Mouse (Mus musculus) liver, embryonic 14.5 days (tissue): ENCODE measurements at regions not wholly inside any gene's neighbourhood (a gene's known extent, or its start where the extent isn't known, plus 50 kb on each side); places are given as distances from the start of the nearest gene placed in this dataset.

ENCODE experiments used
- ATAC-seq: fragments of 200-750 bp; cut with Nextera tagmentation; 2 replicates; pipeline ENCODE4 v1.8.0; 2017; ENCODE audit warnings: moderate number of reproducible peaks, mild to moderate bottlenecking, moderate library complexity; ENCODE audit not compliant: insufficient read depth
- DNase-seq, 3 experiments: peaks; one replicate each; pipeline ENCODE4 v3.0.0-alpha.2; 2012 to 2013; ENCODE audit warnings: low read depth in 3 of 3, low spot score in 3 of 3
- H3K27ac ChIP-seq: fragments of 300-500 bp; sonication (generic); 2 replicates; pipeline ENCODE4 v1.5.1; 2014; ENCODE audit warnings: moderate library complexity, mild to moderate bottlenecking, control low read depth, inconsistent platforms
- H3K27me3 ChIP-seq: fragments of 300-500 bp; sonication (generic); 2 replicates; pipeline ENCODE4 v1.6.1; 2014; ENCODE audit warnings: mild to moderate bottlenecking, low read length, moderate library complexity; ENCODE audit not compliant: control insufficient read depth, insufficient read depth
- H3K36me3 ChIP-seq: fragments of 300-500 bp; sonication (generic); replicated peaks from 2 replicates; pipeline ENCODE4 v1.6.1; 2014; ENCODE audit warnings: low read depth; ENCODE audit not compliant: control insufficient read depth, insufficient read depth
- H3K4me1 ChIP-seq, 2 experiments: fragments of 200-500 bp in 1 of 2; fragments of 300-500 bp in 1 of 2; sonication (generic) in 1 of 2; replicated peaks; 2 replicates each; pipeline ENCODE4 v1.6.1; 2012 to 2014; ENCODE audit warnings: antibody characterized with exemption in 1 of 2, inconsistent platforms in 1 of 2, low read length in 1 of 2; ENCODE audit not compliant: control insufficient read depth in 2 of 2, insufficient read depth in 2 of 2
- H3K4me2 ChIP-seq: fragments of 300-500 bp; sonication (generic); 2 replicates; pipeline ENCODE4 v1.6.1; 2014; ENCODE audit warnings: low read depth, mild to moderate bottlenecking, control low read depth, moderate library complexity
- H3K4me3 ChIP-seq, 2 experiments: fragments of 200-500 bp in 1 of 2; fragments of 300-500 bp in 1 of 2; sonication (generic) in 1 of 2; 2 replicates each; pipeline ENCODE4 v1.5.1; 2012 to 2014; ENCODE audit warnings: low read depth in 2 of 2, low read length in 2 of 2, mild to moderate bottlenecking in 2 of 2, control low read depth in 1 of 2, inconsistent platforms in 1 of 2, moderate library complexity in 1 of 2; ENCODE audit not compliant: insufficient read depth in 1 of 2
- H3K9ac ChIP-seq: fragments of 300-500 bp; sonication (generic); replicated peaks from 2 replicates; pipeline ENCODE4 v1.6.1; 2014; ENCODE audit warnings: mild to moderate bottlenecking, control low read depth, moderate library complexity
- H3K9me3 ChIP-seq: fragments of 300-500 bp; sonication (generic); 2 replicates; pipeline ENCODE4 v1.6.1; 2016; ENCODE audit warnings: low read length, mixed read lengths; ENCODE audit not compliant: control insufficient read depth
- CTCF ChIP-seq: IDR thresholded peaks from 2 replicates; pipeline ENCODE4 v1.5.1; 2016; ENCODE audit warnings: antibody characterized with exemption, low read depth, control low read depth
- EP300 ChIP-seq: IDR thresholded peaks from 2 replicates; pipeline ENCODE4 v1.6.1; 2016; ENCODE audit warnings: antibody characterized with exemption, low read depth
- WGBS: fragments of 180-500 bp; shearing (Covaris S2); extraction: QIAGEN DNeasy Blood & Tissue Kit; methylation state at CpG from one replicate; pipeline ENCODE4 v1.1.7; 2014; ENCODE audit not compliant: insufficient replicate concordance; 5-methylcytosine and 5-hydroxymethylcytosine counted together

- ATAC-seq (no peak), DNase-seq (no peak)
- no peak overlapping the region for H3K9ac ChIP-seq
- no peaks in the 10 kb centered on the region for H3K9me3 ChIP-seq
- no peak overlapping the region for H3K4me2 ChIP-seq
- H3K4me3 ChIP-seq = no peak overlapping the region
- H3K36me3 ChIP-seq = no peaks in the 10 kb centered on the region
- 35% methylated on average over 3 of the region's 3 CpGs for WGBS
- no peak overlapping the region for H3K27ac ChIP-seq
- H3K4me1 ChIP-seq = no peaks in the 10 kb centered on the region
- TF ChIP-seq CTCF = no peak
- no peak for TF ChIP-seq EP300
- no peaks in the 10 kb centered on the region for H3K27me3 ChIP-seq
These were observed 349.7 kb downstream of the Bckdhb start for GRCm38 (mm10) chr9:84274608-84275007.

GRCm38 (mm10) chr9:84278295-84278694 is 353.4 kb downstream of the Bckdhb start:
- H3K27ac ChIP-seq = no peak overlapping the region
- ATAC-seq (no peak), DNase-seq (no peak)
- no peaks in the 10 kb centered on the region for H3K36me3 ChIP-seq
- no peaks in the 10 kb centered on the region for H3K4me1 ChIP-seq
- H3K4me2 ChIP-seq = no peak overlapping the region
- no peaks in the 10 kb centered on the region for H3K27me3 ChIP-seq
- no peak for TF ChIP-seq EP300
- no peak for TF ChIP-seq CTCF
- no peaks in the 10 kb centered on the region for H3K9me3 ChIP-seq
- no peak overlapping the region for H3K9ac ChIP-seq
- WGBS = 70% methylated on average over 4 of the region's 4 CpGs
- no peak overlapping the region for H3K4me3 ChIP-seq

- H3K4me2 ChIP-seq = no peak overlapping the region
- H3K4me3 ChIP-seq = no peak overlapping the region
- WGBS = 32% methylated on average over 1 of the region's 1 CpGs
- no peaks in the 10 kb centered on the region for H3K9me3 ChIP-seq
- no peak overlapping the region for H3K9ac ChIP-seq
- no peaks in the 10 kb centered on the region for H3K36me3 ChIP-seq
- no peak overlapping the region for H3K27ac ChIP-seq
- H3K4me1 ChIP-seq = no peaks in the 10 kb centered on the region
- ATAC-seq = no peak
- TF ChIP-seq CTCF = no peak
- no peak for TF ChIP-seq EP300
- DNase-seq = no peak
- no peaks in the 10 kb centered on the region for H3K27me3 ChIP-seq
These were observed 353.8 kb downstream of the Bckdhb start for GRCm38 (mm10) chr9:84278731-84279130.

GRCm38 (mm10) chr9:84280898-84281297 is 356.0 kb downstream of the Bckdhb start:
- Histone ChIP-seq H3K4me2 (no peak overlapping the region), H3K36me3 (no peaks in the 10 kb centered on the region), H3K4me3 (no peak overlapping the region), H3K27me3 (no peaks in the 10 kb centered on the region), H3K9me3 (no peaks in the 10 kb centered on the region), H3K27ac (no peak overlapping the region), H3K9ac (no peak overlapping the region), H3K4me1 (no peaks in the 10 kb centered on the region)
- DNase-seq (no peak), ATAC-seq (no peak)
- WGBS = 76% methylated on average over 4 of the region's 4 CpGs
- no peak for TF ChIP-seq CTCF
- no peak for TF ChIP-seq EP300

GRCm38 (mm10) chr9:84281610-84282009 is 356.7 kb downstream of the Bckdhb start:
- Histone ChIP-seq H3K36me3 (no peaks in the 10 kb centered on the region), H3K4me3 (no peak overlapping the region), H3K4me1 (no peaks in the 10 kb centered on the region), H3K9me3 (no peaks in the 10 kb centered on the region), H3K27me3 (no peaks in the 10 kb centered on the region), H3K4me2 (no peak overlapping the region), H3K27ac (no peak overlapping the region), H3K9ac (no peak overlapping the region)
- ATAC-seq (no peak), DNase-seq (peak in 1 of 3 experiments; percentile 1)
- TF ChIP-seq EP300 (no peak), CTCF (no peak)
- 27% methylated on average over 3 of the region's 3 CpGs for WGBS

- 64% methylated on average over 4 of the region's 6 CpGs for WGBS
- ATAC-seq (no peak), DNase-seq (no peak)
- no peaks in the 10 kb centered on the region for H3K9me3 ChIP-seq
- no peak overlapping the region for H3K4me2 ChIP-seq
- no peaks in the 10 kb centered on the region for H3K4me1 ChIP-seq
- no peaks in the 10 kb centered on the region for H3K27me3 ChIP-seq
- H3K27ac ChIP-seq = no peak overlapping the region
- no peak overlapping the region for H3K9ac ChIP-seq
- H3K4me3 ChIP-seq = no peak overlapping the region
- H3K36me3 ChIP-seq = no peaks in the 10 kb centered on the region
- no peak for TF ChIP-seq CTCF
- no peak for TF ChIP-seq EP300
These were observed 358.4 kb downstream of the Bckdhb start for GRCm38 (mm10) chr9:84283296-84283695.
